Mouse (Mus musculus): ENCODE data around the gene Adamtsl3.

- no peak for TF ChIP-seq CTCF (IDR thresholded peaks at IDR 0.05)
- TF ChIP-seq EP300 (IDR thresholded peaks at IDR 0.05; ENCODE audit: insufficient read depth, low read depth, low read length): no peak
Measured at GRCm38 (mm10) chr7:82502511-82502910, 167.0 kb downstream of the Adamtsl3 start.

Data from heart, adult 2 months (tissue).